In genomic region chr12:53028926-53029325, GRCm38 (mm10) we compare ENCODE assay signal across 26 mouse cellular contexts.
DNase-seq lines count a peak whose midpoint lies in the region; ATAC-seq and TF ChIP-seq lines count a peak whose summit lies in the region.
"Had no signal": no experiment of that assay in that cellular context is flagged by ENCODE, and none has a peak within 500 bp of the region (broad histone marks: within the 10 kb centered on the region; RNA-seq: fewer than 3 reads in every experiment).

No protein-coding gene starts in this region.

- H3K9me3 ChIP-seq in midbrain, embryonic 13.5 days, result no peaks in the 10 kb centered on the region
- no peaks in the 10 kb centered on the region for H3K9me3 ChIP-seq in midbrain, embryonic 15.5 days
- H3K9me3 ChIP-seq: embryonic facial prominence, embryonic 12.5 days; forebrain, embryonic 12.5 days; heart, embryonic 10.5 days; limb, embryonic 10.5 days; liver, embryonic 15.5 days; lung, embryonic 15.5 days; megakaryocyte, embryonic 14.5 days had no signal

- no peak for TF ChIP-seq CTCF in thymus, adult 2 months (IDR thresholded peaks at IDR 0.05; ENCODE audit: borderline replicate concordance, control insufficient read depth, extremely low read depth, insufficient read depth, low read length, poor library complexity)

- H3K27me3 ChIP-seq in midbrain, embryonic 13.5 days, result no peaks in the 10 kb centered on the region
- no peaks in the 10 kb centered on the region for H3K27me3 ChIP-seq in midbrain, embryonic 15.5 days (replicated peaks)
- H3K27me3 ChIP-seq in thymus, adult 2 months (ENCODE audit: control insufficient read depth, insufficient read depth, low read length), result no peaks in the 10 kb centered on the region
- H3K27me3 ChIP-seq: embryonic facial prominence, embryonic 12.5 days; forebrain, embryonic 12.5 days; liver, embryonic 15.5 days; lung, embryonic 15.5 days; megakaryocyte, embryonic 14.5 days had no signal

- TF ChIP-seq POLR2A in thymus, adult 2 months (IDR thresholded peaks at IDR 0.05; ENCODE audit: control insufficient read depth, extremely low read depth, insufficient read depth, low read length, poor library complexity), result no peak

- no peak overlapping the region for H3K4me3 ChIP-seq in midbrain, embryonic 13.5 days (replicated peaks)
- H3K4me3 ChIP-seq in midbrain, embryonic 15.5 days, result no peak overlapping the region
- no peak overlapping the region for H3K4me3 ChIP-seq in thymus, adult 2 months (ENCODE audit: control insufficient read depth, insufficient read depth, low read length)
- H3K4me3 ChIP-seq: embryonic facial prominence, embryonic 12.5 days; forebrain, embryonic 12.5 days; heart, embryonic 10.5 days; left cerebral cortex, adult 2 months; limb, embryonic 10.5 days; liver, embryonic 15.5 days; lung, embryonic 15.5 days; megakaryocyte, embryonic 14.5 days had no signal

- peak; percentile 26 for DNase-seq in layer of hippocampus, adult 11-12 months (ENCODE audit: low spot score)
- no peak for DNase-seq in layer of hippocampus, adult 8-10 months (ENCODE audit: low spot score in 2 of 2)
- peak; percentile 79 for DNase-seq in brain, adult 2 months (ENCODE audit: low read depth, low spot score)
- DNase-seq in frontal cortex, postnatal 36 days (ENCODE audit: low spot score in 2 of 2), result peak; percentile 42 to 68
- no peak for DNase-seq in thymus, adult 2 months
- DNase-seq: adrenal gland, adult 2 months; cerebellum, adult 18-20 months; cerebellum, postnatal 25 days; gastrocnemius, postnatal 10 days; heart, postnatal 4 days; kidney, adult 18-20 months; kidney, postnatal 4 days; liver; lung, postnatal 36 days; thymus, postnatal 25 days had no signal

- no peaks in the 10 kb centered on the region; the same call in 1 of the 2 replicates for H3K36me3 ChIP-seq in midbrain, embryonic 13.5 days
- 0 out of 2 replicates have a peak, but pooled peaks cover 3% of the 10 kb centered on the region for H3K36me3 ChIP-seq in midbrain, embryonic 15.5 days (replicated peaks)
- no peaks in the 10 kb centered on the region for H3K36me3 ChIP-seq in thymus, adult 2 months (ENCODE audit: control insufficient read depth, insufficient read depth, low read length)
- H3K36me3 ChIP-seq: embryonic facial prominence, embryonic 12.5 days; forebrain, embryonic 12.5 days; heart, embryonic 10.5 days; limb, embryonic 10.5 days; liver, embryonic 15.5 days; lung, embryonic 15.5 days had no signal

- H3K9ac ChIP-seq in midbrain, embryonic 13.5 days (replicated peaks), result no peak overlapping the region
- H3K9ac ChIP-seq in midbrain, embryonic 15.5 days, result no peak overlapping the region
- H3K9ac ChIP-seq: embryonic facial prominence, embryonic 12.5 days; forebrain, embryonic 12.5 days; liver, embryonic 15.5 days; lung, embryonic 15.5 days had no signal

- no peak overlapping the region for H3K4me2 ChIP-seq in midbrain, embryonic 13.5 days (replicated peaks)
- no peak overlapping the region for H3K4me2 ChIP-seq in midbrain, embryonic 15.5 days
- H3K4me2 ChIP-seq: embryonic facial prominence, embryonic 12.5 days; forebrain, embryonic 12.5 days; liver, embryonic 15.5 days; lung, embryonic 15.5 days had no signal

- H3K4me1 ChIP-seq in midbrain, embryonic 13.5 days (replicated peaks), result peaks cover 57% of the 10 kb centered on the region
- peaks cover 46% of the 10 kb centered on the region for H3K4me1 ChIP-seq in midbrain, embryonic 15.5 days
- H3K4me1 ChIP-seq in thymus, adult 2 months (replicated peaks; ENCODE audit: control insufficient read depth, insufficient read depth, low read length), result no peaks in the 10 kb centered on the region
- H3K4me1 ChIP-seq: liver, embryonic 15.5 days; megakaryocyte, embryonic 14.5 days had no signal

- 0 out of 2 replicates have a peak overlapping the region, but pooled peaks have one; percentile 7 for H3K27ac ChIP-seq in midbrain, embryonic 13.5 days
- H3K27ac ChIP-seq in midbrain, embryonic 15.5 days, result no peak overlapping the region
- no peak overlapping the region for H3K27ac ChIP-seq in thymus, adult 2 months (ENCODE audit: control insufficient read depth, insufficient read depth, low read length)
- H3K27ac ChIP-seq: embryonic facial prominence, embryonic 12.5 days; forebrain, embryonic 12.5 days; heart, embryonic 10.5 days; left cerebral cortex, adult 2 months; limb, embryonic 10.5 days; liver, embryonic 15.5 days; lung, embryonic 15.5 days had no signal

- 65% methylated on average over 5 of the region's 5 CpGs for WGBS in midbrain, embryonic 13.5 days
- 62% methylated on average over 5 of the region's 5 CpGs for WGBS in midbrain, embryonic 15.5 days
- 75% methylated on average over 5 of the region's 5 CpGs for WGBS in thymus, adult 2 months

- ATAC-seq in midbrain, embryonic 13.5 days, result no peak
- ATAC-seq in midbrain, embryonic 15.5 days (replicated peaks), result no peak
- ATAC-seq: inflammation-experienced regulatory T-cells, adult 6 months had no signal

Comparison
In these comparisons a context has a peak if more than half of its experiments do, and no peak if none do; other contexts are left out.
1. DNase-seq: peak in layer of hippocampus, adult 11-12 months (single experiment), brain, adult 2 months (single experiment) and frontal cortex, postnatal 36 days (2 of 2); none in layer of hippocampus, adult 8-10 months (0 of 2) and thymus, adult 2 months (single experiment).